Mouse (Mus musculus): ENCODE measurements around the gene Gdf5. TPM values are rescaled to one million over a fixed set of nuclear protein-coding genes. Genes with fewer than 3 reads are reported as not detected.

Gdf5 gene
- polyA plus RNA-seq, 1 experiment from 2014 or later, result 3.1 TPM

DNA sequence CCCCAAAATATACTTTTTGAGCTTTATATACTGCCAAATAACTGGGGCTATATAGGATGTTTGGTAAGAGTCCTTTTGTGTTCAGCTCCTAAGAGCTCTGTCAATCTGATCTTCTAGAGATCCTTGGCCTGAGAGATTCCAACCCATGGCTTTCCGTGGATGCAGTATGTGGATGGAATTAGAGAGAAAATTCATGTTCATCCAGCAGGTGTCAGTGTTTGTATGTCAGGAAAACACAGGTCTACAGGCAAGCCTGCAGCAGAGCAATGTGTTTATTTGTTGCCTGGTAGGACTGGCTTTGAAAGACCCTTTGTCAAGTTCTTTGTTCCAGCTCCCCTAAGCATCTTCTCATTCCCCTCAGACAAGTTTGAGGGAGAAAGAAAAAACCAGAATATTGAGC lies 17.8 kb upstream of the Gdf5 start:
- H3K4me1 ChIP-seq (replicated peaks; ENCODE audit: control insufficient read depth, insufficient read depth, low read length), result peaks cover under 1% of the 10 kb centered on the region; the same call in 1 of the 2 replicates
- H3K9me3 ChIP-seq (ENCODE audit: control insufficient read depth, low read length), result no peaks in the 10 kb centered on the region
- 36% methylated on average over 1 of the region's 1 CpGs for WGBS
- no peak overlapping the region for H3K4me2 ChIP-seq (replicated peaks)
- no peaks in the 10 kb centered on the region for H3K27me3 ChIP-seq (ENCODE audit: control insufficient read depth, insufficient read depth, low read length)
- DNase-seq (ENCODE audit: low spot score), result peak; percentile 74
- no peak overlapping the region for H3K27ac ChIP-seq
- no peak for ATAC-seq (ENCODE audit: low FRiP score)
- H3K36me3 ChIP-seq (replicated peaks; ENCODE audit: control insufficient read depth, insufficient read depth), result peaks cover 62% of the 10 kb centered on the region
- H3K9ac ChIP-seq, result no peak overlapping the region
- H3K4me3 ChIP-seq (replicated peaks; ENCODE audit: low read length), result no peak overlapping the region

DNA sequence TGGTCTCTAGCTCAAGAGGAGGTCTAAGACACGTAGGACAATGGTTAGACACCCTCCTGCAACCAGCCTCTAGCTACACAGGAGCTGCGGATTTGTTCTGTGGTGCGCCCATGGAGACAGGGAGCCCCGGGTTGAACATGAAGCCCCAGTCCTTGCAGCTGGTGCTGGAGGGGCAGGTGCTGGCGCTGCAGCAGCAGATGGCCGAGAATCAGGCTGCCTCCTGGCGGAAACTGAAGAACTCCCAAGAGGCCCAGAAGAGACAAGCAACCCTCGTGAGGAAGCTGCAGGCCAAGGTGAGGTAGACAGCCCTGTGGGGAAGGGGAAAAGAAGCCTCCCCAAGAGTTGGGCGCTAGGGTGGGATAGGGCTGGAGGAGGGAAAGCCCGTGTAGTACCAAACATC lies 16.7 kb upstream of the Gdf5 start:
- no peak overlapping the region for H3K27ac ChIP-seq
- no peaks in the 10 kb centered on the region for H3K27me3 ChIP-seq (ENCODE audit: control insufficient read depth, insufficient read depth, low read length)
- no peaks in the 10 kb centered on the region for H3K9me3 ChIP-seq (ENCODE audit: control insufficient read depth, low read length)
- no peak overlapping the region for H3K4me3 ChIP-seq (replicated peaks; ENCODE audit: low read length)
- H3K9ac ChIP-seq, result no peak overlapping the region
- H3K36me3 ChIP-seq (replicated peaks; ENCODE audit: control insufficient read depth, insufficient read depth), result peaks cover 51% of the 10 kb centered on the region
- 59% methylated on average over 10 of the region's 10 CpGs for WGBS
- H3K4me2 ChIP-seq (replicated peaks), result no peak overlapping the region
- DNase-seq (ENCODE audit: low spot score), result no peak
- ATAC-seq (ENCODE audit: low FRiP score), result no peak
- H3K4me1 ChIP-seq (replicated peaks; ENCODE audit: control insufficient read depth, insufficient read depth, low read length), result peaks cover 12% of the 10 kb centered on the region

DNA sequence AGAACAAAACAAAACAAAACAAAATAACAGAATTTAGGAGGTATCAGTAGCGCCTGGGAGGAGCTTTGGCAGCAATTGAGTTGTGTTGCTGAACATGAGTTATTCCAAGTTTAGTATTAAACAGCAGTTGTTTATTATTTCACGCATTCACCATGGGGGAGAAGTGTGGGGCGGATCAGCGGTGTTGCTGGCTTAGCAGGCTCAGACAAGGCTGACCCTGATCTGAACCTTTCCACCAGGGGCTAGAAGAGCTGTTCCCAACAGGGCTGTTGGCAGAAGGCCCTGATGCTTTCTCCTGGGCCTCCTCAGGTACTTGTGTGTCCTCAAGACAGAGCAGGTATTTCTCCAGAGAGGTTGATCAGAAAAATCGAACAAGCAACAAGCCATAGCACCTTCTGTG lies 14.8 kb upstream of the Gdf5 start:
- DNase-seq (ENCODE audit: low spot score) (no peak), ATAC-seq (ENCODE audit: low FRiP score) (no peak)
- Histone ChIP-seq H3K9ac (no peak overlapping the region), H3K27me3 (ENCODE audit: control insufficient read depth, insufficient read depth, low read length) (no peaks in the 10 kb centered on the region), H3K4me2 (replicated peaks) (no peak overlapping the region), H3K27ac (no peak overlapping the region), H3K9me3 (ENCODE audit: control insufficient read depth, low read length) (no peaks in the 10 kb centered on the region), H3K4me1 (replicated peaks; ENCODE audit: control insufficient read depth, insufficient read depth, low read length) (peaks cover 12% of the 10 kb centered on the region), H3K36me3 (replicated peaks; ENCODE audit: control insufficient read depth, insufficient read depth) (peaks cover 34% of the 10 kb centered on the region), H3K4me3 (replicated peaks; ENCODE audit: low read length) (no peak overlapping the region)
- 89% methylated on average over 5 of the region's 5 CpGs for WGBS

DNA sequence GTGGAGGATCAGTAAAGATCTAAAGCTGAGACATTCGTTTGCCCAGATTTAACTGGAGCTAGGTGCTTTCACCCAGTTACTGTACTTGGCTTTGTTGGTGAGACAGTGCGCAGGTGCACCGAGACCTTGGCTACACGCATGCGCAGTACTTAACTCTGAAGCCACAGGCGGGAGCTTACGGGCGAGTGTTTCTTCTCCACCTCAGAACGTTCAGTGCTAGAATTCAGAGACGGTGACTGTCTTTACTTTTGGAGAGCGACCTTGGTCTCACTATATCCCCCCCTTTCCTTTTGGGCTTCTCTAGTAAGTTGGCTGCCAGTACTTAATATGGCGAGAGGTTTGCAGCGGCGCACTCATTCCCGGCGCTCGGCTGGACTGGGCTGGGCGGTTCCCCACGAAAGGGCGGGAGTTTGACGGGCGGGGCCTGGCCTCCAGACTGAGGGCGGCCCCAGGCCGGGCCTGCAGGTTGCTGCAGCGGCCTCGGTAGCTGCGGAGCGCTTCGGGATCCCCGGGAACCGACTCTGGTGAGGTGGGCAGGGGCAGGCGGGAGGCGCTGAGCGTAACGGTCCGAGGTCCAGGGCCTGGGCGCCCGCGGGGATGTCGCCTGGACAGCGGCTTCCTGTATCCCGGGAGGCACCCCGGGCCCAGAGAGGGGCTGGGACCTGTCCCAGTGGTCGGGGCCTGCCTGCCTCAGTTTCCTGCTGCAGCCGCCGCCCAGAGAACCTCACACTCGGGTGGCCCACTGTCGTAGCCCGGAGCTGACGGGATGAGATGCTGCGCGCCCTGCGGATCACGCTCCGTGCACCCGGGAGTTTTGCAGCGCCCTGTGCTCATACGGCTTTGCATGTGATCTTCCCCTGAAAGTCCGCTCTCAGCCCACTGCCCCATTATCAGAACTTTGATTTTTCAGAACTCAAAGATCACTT lies 11.2 kb upstream of the Gdf5 start, which contains the start of gene Cep250:
Gene Cep250, plus strand, starts transcription at position 325 of the 926 bp plus-strand sequence.
- Histone ChIP-seq H3K4me2 (replicated peaks) (peak within 1 kb of the TSS; percentile 74), H3K4me3 (replicated peaks; ENCODE audit: low read length) (peak within 1 kb of the TSS; percentile 89), H3K36me3 (replicated peaks; ENCODE audit: control insufficient read depth, insufficient read depth) (0 out of 2 replicates have a peak, but pooled peaks cover 8% of the 10 kb centered on the region), H3K27ac (peak within 1 kb of the TSS; percentile 92), H3K27me3 (ENCODE audit: control insufficient read depth, insufficient read depth, low read length) (no peaks in the 10 kb centered on the region), H3K4me1 (replicated peaks; ENCODE audit: control insufficient read depth, insufficient read depth, low read length) (peaks cover 12% of the 10 kb centered on the region), H3K9me3 (ENCODE audit: control insufficient read depth, low read length) (no peaks in the 10 kb centered on the region), H3K9ac (peak within 1 kb of the TSS; percentile 93)
- ATAC-seq (ENCODE audit: low FRiP score), result peak; percentile 95
- WGBS, result under 1% methylated on average over 55 of the region's 59 CpGs
- peak; percentile 93 for DNase-seq (ENCODE audit: low spot score)

DNA sequence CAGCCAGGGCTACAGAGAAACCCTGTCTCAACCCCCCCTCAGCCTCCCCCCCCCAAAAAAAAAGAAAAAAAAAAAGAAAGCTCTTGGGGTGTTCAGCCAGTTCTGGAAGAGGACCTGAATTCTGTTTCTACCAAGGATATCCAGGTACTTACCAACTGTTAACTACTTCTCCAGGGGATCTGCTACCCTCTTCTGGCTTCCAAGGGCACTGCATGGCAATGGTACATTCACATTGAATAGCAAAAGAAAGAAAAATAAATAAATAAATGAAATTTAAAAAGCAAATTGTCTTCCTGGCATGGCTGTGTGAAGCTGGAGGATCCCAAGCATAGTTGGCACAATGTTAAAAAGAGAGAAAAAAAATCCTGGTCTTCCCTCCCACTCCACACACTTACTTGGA lies 6.8 kb upstream of the Gdf5 start:
- Histone ChIP-seq H3K27me3 (ENCODE audit: control insufficient read depth, insufficient read depth, low read length) (no peaks in the 10 kb centered on the region), H3K36me3 (replicated peaks; ENCODE audit: control insufficient read depth, insufficient read depth) (no peaks in the 10 kb centered on the region), H3K4me1 (replicated peaks; ENCODE audit: control insufficient read depth, insufficient read depth, low read length) (peaks cover 13% of the 10 kb centered on the region), H3K9me3 (ENCODE audit: control insufficient read depth, low read length) (no peaks in the 10 kb centered on the region), H3K4me3 (replicated peaks; ENCODE audit: low read length) (no peak overlapping the region), H3K4me2 (replicated peaks) (no peak overlapping the region), H3K27ac (no peak overlapping the region), H3K9ac (no peak overlapping the region)
- ATAC-seq (ENCODE audit: low FRiP score) (no peak), DNase-seq (ENCODE audit: low spot score) (peak; percentile 76)

DNA sequence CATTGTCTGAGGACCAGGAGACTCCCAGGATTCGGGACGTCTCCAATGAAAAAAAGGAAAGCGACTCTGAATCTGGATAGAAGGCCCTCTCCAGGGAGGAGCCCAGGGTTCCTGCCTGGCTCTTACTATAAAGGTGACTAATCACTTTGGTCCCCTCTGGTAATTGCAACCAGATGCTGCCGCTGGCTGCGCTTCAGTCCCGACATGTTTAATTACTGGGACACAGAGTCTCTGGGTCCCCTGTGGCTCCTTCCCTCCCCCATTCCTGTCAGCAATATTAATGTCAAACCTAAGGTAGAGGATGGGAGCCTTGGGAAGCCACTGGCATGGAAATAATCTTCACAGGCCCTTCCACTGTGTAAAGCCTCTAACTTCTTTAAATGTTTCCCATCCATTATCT lies 4.2 kb upstream of the Gdf5 start:
- Histone ChIP-seq H3K4me3 (replicated peaks; ENCODE audit: low read length) (no peak overlapping the region), H3K36me3 (replicated peaks; ENCODE audit: control insufficient read depth, insufficient read depth) (no peaks in the 10 kb centered on the region), H3K27ac (no peak overlapping the region; the same call in 1 of the 2 replicates), H3K4me2 (replicated peaks) (no peak overlapping the region), H3K27me3 (ENCODE audit: control insufficient read depth, insufficient read depth, low read length) (no peaks in the 10 kb centered on the region), H3K9ac (no peak overlapping the region), H3K9me3 (ENCODE audit: control insufficient read depth, low read length) (no peaks in the 10 kb centered on the region), H3K4me1 (replicated peaks; ENCODE audit: control insufficient read depth, insufficient read depth, low read length) (peaks cover 11% of the 10 kb centered on the region)
- DNase-seq (ENCODE audit: low spot score) (peak; percentile 38), ATAC-seq (ENCODE audit: low FRiP score) (0 out of 2 replicates have a peak, but pooled peaks have one; percentile 14)
- 7% methylated on average over 6 of the region's 6 CpGs for WGBS

- no peaks in the 10 kb centered on the region for H3K36me3 ChIP-seq (replicated peaks; ENCODE audit: control insufficient read depth, insufficient read depth)
- ATAC-seq (ENCODE audit: low FRiP score) (no peak), DNase-seq (ENCODE audit: low spot score) (no peak)
- WGBS, result 61% methylated on average over 5 of the region's 5 CpGs
- H3K9ac ChIP-seq, result no peak overlapping the region
- no peak overlapping the region for H3K4me3 ChIP-seq (replicated peaks; ENCODE audit: low read length)
- H3K4me1 ChIP-seq (replicated peaks; ENCODE audit: control insufficient read depth, insufficient read depth, low read length), result peaks cover 17% of the 10 kb centered on the region
- no peak overlapping the region for H3K4me2 ChIP-seq (replicated peaks)
- H3K9me3 ChIP-seq (ENCODE audit: control insufficient read depth, low read length), result no peaks in the 10 kb centered on the region
- H3K27ac ChIP-seq, result no peak overlapping the region
- H3K27me3 ChIP-seq (ENCODE audit: control insufficient read depth, insufficient read depth, low read length), result no peaks in the 10 kb centered on the region
Measured at GRCm38 (mm10) chr2:155947390-155948002, 2.3 kb upstream of the Gdf5 start.

DNA sequence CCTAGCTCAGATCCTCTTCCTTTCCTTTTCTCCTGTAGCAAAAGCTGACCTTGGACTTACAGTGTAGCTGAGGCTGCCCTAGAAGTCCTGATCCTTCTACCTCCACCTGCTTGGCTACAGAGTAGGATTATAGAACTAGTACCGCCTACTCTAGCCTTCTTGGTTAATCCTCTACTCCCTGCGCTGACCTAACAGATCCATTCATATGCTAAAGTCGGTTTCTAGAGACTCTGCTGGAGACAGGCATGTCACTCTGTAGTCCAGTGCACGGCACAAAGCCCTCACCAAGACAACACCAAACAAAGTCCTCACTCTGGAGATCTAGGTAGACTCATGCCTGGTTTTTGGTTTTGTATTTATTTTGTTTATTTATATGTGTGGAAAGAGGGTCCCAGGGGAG lies 1.3 kb upstream of the Gdf5 start:
- peaks cover 17% of the 10 kb centered on the region for H3K4me1 ChIP-seq (replicated peaks; ENCODE audit: control insufficient read depth, insufficient read depth, low read length)
- 0 out of 2 replicates have a peak overlapping the region, but pooled peaks have one; percentile 48 for H3K27ac ChIP-seq
- H3K36me3 ChIP-seq (replicated peaks; ENCODE audit: control insufficient read depth, insufficient read depth), result no peaks in the 10 kb centered on the region
- H3K4me2 ChIP-seq (replicated peaks), result no peak overlapping the region
- no peak overlapping the region for H3K9ac ChIP-seq
- no peak overlapping the region for H3K4me3 ChIP-seq (replicated peaks; ENCODE audit: low read length)
- ATAC-seq (ENCODE audit: low FRiP score) (no peak), DNase-seq (ENCODE audit: low spot score) (no peak)
- no peaks in the 10 kb centered on the region for H3K9me3 ChIP-seq (ENCODE audit: control insufficient read depth, low read length)
- H3K27me3 ChIP-seq (ENCODE audit: control insufficient read depth, insufficient read depth, low read length), result no peaks in the 10 kb centered on the region
- 7% methylated on average over 4 of the region's 4 CpGs for WGBS

GRCm38 (mm10) chr2:155946069-155946468 lies 902 bp upstream of the Gdf5 start:
- ATAC-seq (ENCODE audit: low FRiP score), result no peak
- WGBS, result 1% methylated on average over 7 of the region's 7 CpGs
- Histone ChIP-seq H3K4me3 (replicated peaks; ENCODE audit: low read length) (no peak overlapping the region), H3K4me1 (replicated peaks; ENCODE audit: control insufficient read depth, insufficient read depth, low read length) (peaks cover 17% of the 10 kb centered on the region), H3K27me3 (ENCODE audit: control insufficient read depth, insufficient read depth, low read length) (no peaks in the 10 kb centered on the region), H3K27ac (no peak overlapping the region), H3K9ac (no peak overlapping the region), H3K9me3 (ENCODE audit: control insufficient read depth, low read length) (no peaks in the 10 kb centered on the region), H3K4me2 (replicated peaks) (no peak overlapping the region), H3K36me3 (replicated peaks; ENCODE audit: control insufficient read depth, insufficient read depth) (no peaks in the 10 kb centered on the region)
- peak; percentile 74 for DNase-seq (ENCODE audit: low spot score)

Measured in hindbrain, embryonic 14.5 days (tissue).